In the genomic region with DNA sequence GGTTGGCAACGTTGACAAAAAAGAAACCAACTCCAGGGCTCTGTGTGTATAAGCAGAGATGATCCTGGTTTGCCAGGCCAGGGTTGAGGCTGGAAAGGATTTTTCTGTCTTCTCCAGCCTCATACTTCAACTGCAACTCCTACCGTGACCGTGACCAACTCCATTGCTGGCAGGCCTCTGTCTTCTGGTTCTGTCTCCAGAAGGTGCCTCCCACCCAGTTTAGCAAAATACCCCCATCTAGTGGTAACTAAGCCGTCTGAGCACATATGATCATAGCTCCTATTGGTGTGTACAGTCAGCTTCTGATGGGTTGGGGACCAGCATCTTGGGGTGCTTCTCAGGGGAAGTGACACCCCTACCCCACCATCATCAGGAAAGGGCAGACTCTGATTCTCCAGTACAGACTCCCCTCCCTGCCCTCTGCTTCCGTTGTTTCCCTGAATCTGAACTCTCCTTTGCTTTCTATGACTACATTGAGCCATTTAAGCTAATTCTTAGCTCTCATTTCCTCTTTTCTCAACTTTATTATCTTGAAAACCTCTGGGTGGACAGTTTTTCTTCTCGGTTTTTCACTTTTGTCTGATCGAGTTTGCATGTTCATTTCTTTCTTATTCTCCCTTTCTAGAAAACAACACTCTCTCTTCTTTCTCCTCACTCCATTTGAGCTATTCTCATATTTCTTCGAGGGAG, we compare ENCODE assay signal across 8 mouse cellular contexts.
DNase-seq lines count a peak whose midpoint lies in the region; ATAC-seq and TF ChIP-seq lines count a peak whose summit lies in the region.

No protein-coding gene starts in this region.

- H3K9ac ChIP-seq in heart, adult 2 months (ENCODE audit: low read depth, low read length) = no peak overlapping the region
- no peak overlapping the region for H3K9ac ChIP-seq in midbrain, embryonic 14.5 days (replicated peaks; ENCODE audit: low read length)
- H3K9ac ChIP-seq in midbrain, embryonic 13.5 days (replicated peaks) = no peak overlapping the region

- ATAC-seq in midbrain, embryonic 14.5 days (ENCODE audit: low FRiP score, low TSS enrichment) = no peak
- ATAC-seq in midbrain, embryonic 13.5 days = no peak
- ATAC-seq in neutrophil, adult 5-6 weeks (ENCODE audit: extremely low read depth, insufficient number of reproducible peaks, low FRiP score, poor library complexity, severe bottlenecking) = peak; percentile 26; the same call in 1 of the 2 replicates

- H3K27me3 ChIP-seq in heart, adult 2 months (ENCODE audit: control insufficient read depth, insufficient read depth, low read length) = no peaks in the 10 kb centered on the region
- no peaks in the 10 kb centered on the region for H3K27me3 ChIP-seq in midbrain, embryonic 14.5 days (ENCODE audit: control insufficient read depth, insufficient read depth, low read length)
- peaks cover 2% of the 10 kb centered on the region; the same call in 1 of the 2 replicates for H3K27me3 ChIP-seq in midbrain, embryonic 13.5 days

- peak; percentile 64 for TF ChIP-seq CTCF in heart, adult 2 months (IDR thresholded peaks at IDR 0.05)

- no peak for TF ChIP-seq POLR2A in heart, adult 2 months (IDR thresholded peaks at IDR 0.05; ENCODE audit: insufficient read depth, low read depth, low read length)

- WGBS in heart, adult 2 months = 37% methylated on average over 8 of the region's 8 CpGs
- 66% methylated on average over 8 of the region's 8 CpGs for WGBS in midbrain, embryonic 14.5 days
- 74% methylated on average over 8 of the region's 8 CpGs for WGBS in midbrain, embryonic 13.5 days

- H3K27ac ChIP-seq in heart, adult 2 months = no peak overlapping the region; the same call in 1 of the 2 replicates
- no peak overlapping the region for H3K27ac ChIP-seq in midbrain, embryonic 14.5 days (replicated peaks; ENCODE audit: low read depth, low read length)
- H3K27ac ChIP-seq in midbrain, embryonic 13.5 days = no peak overlapping the region

- 0 out of 2 replicates have a peak, but pooled peaks have one; percentile 41 for TF ChIP-seq EP300 in heart, adult 2 months (IDR thresholded peaks at IDR 0.05; ENCODE audit: insufficient read depth, low read depth, low read length)

- DNase-seq in heart, adult 2 months = peak in 1 of 2 experiments; percentile 5
- no peak for DNase-seq in heart, adult 9 months (ENCODE audit: low spot score in 2 of 2)
- peak; percentile 72 for DNase-seq in midbrain, embryonic 14.5 days
- DNase-seq in embryo, embryonic 10.5 days (ENCODE audit: low spot score) = peak; percentile 54
- no peak for DNase-seq in urinary bladder, postnatal 14 days (ENCODE audit: low spot score)
- DNase-seq in adrenal gland, postnatal 36 days = no peak

- peaks cover 3% of the 10 kb centered on the region; the same call in 1 of the 2 replicates for H3K36me3 ChIP-seq in heart, adult 2 months (ENCODE audit: control insufficient read depth, insufficient read depth, low read length)
- H3K36me3 ChIP-seq in midbrain, embryonic 14.5 days (ENCODE audit: control insufficient read depth, insufficient read depth, low read length) = no peaks in the 10 kb centered on the region
- H3K36me3 ChIP-seq in midbrain, embryonic 13.5 days = no peaks in the 10 kb centered on the region

- intact Hi-C loops in heart, adult 2 months (cut with DNase I) = no loop called here

- H3K79me2 ChIP-seq in heart, adult 2 months (replicated peaks; ENCODE audit: control insufficient read depth, insufficient read depth, low read length) = no peaks in the 10 kb centered on the region

- H3K4me3 ChIP-seq in heart, adult 2 months = no peak overlapping the region
- no peak overlapping the region for H3K4me3 ChIP-seq in midbrain, embryonic 14.5 days (replicated peaks; ENCODE audit: low read depth, low read length)
- H3K4me3 ChIP-seq in midbrain, embryonic 13.5 days (replicated peaks) = no peak overlapping the region

- H3K4me2 ChIP-seq in midbrain, embryonic 14.5 days (ENCODE audit: low read length) = no peak overlapping the region
- H3K4me2 ChIP-seq in midbrain, embryonic 13.5 days (replicated peaks) = no peak overlapping the region

- H3K9me3 ChIP-seq in midbrain, embryonic 14.5 days (ENCODE audit: control insufficient read depth, low read length) = no peaks in the 10 kb centered on the region
- H3K9me3 ChIP-seq in midbrain, embryonic 13.5 days = 0 out of 2 replicates have a peak, but pooled peaks cover 3% of the 10 kb centered on the region

- peaks cover 4% of the 10 kb centered on the region for H3K4me1 ChIP-seq in heart, adult 2 months (ENCODE audit: control insufficient read depth, insufficient read depth, low read length)
- H3K4me1 ChIP-seq in midbrain, embryonic 14.5 days (ENCODE audit: control insufficient read depth, insufficient read depth, low read length) = no peaks in the 10 kb centered on the region
- no peaks in the 10 kb centered on the region for H3K4me1 ChIP-seq in midbrain, embryonic 13.5 days (replicated peaks)

Comparison
In these comparisons a context has a peak if more than half of its experiments do, and no peak if none do; other contexts are left out.
1. DNase-seq: peak in midbrain, embryonic 14.5 days (single experiment) and embryo, embryonic 10.5 days (single experiment); none in heart, adult 9 months (0 of 2), urinary bladder, postnatal 14 days (single experiment) and adrenal gland, postnatal 36 days (0 of 2).